Mouse (Mus musculus) kidney, adult 8-10 months (tissue): ENCODE measurements around the gene Slpi.

Experiments used
- DNase-seq, 2 experiments: peaks; one replicate each; pipeline ENCODE4 v3.0.0; 2022

The Slpi gene

DNA sequence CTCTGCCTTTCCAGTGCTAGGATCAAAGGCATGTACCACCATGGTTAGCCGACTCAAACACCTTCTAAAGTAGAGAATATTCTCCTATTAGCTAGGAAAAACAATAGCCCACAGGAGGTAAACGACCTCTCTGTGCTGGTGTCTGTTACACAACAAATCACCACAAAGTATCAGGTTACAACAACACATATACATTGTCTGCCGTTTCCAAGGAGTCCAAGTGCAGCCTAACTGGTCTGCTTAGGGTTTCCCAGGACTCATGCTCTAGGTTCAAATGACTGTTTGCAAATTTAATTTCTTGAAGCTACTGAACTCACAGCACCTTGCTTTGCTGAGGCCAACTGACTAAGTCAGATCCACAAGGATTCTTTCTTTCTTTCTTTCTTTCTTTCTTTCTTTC is 30.6 kb upstream of the Slpi start:
- DNase-seq = no peak

- DNase-seq = peak; percentile 56 to 79
Observed at GRCm38 (mm10) chr2:164418308-164418875, 29.5 kb upstream of the Slpi start.

GRCm38 (mm10) chr2:164417198-164417597 is 28.3 kb upstream of the Slpi start:
- no peak for DNase-seq

DNA sequence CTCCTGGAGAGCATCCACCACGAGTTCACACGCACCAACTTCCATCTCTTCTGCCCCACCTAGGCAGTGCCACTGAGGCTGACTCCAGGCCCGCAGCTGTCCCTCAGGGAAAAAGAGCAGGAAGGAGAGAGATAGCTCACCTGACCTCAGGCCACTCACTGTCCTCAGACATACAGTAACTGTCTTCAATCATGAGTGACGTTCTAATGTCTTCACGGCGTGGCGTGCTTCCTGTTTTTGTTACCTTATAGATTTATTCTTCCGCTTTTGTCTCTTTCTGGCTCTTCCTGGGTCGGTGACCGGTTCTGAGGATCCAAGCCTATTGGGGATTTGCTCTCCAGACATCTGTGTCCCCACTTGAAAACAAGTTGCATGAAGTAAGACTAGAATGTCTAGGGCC is 25.7 kb upstream of the Slpi start:
- no peak for DNase-seq

DNA sequence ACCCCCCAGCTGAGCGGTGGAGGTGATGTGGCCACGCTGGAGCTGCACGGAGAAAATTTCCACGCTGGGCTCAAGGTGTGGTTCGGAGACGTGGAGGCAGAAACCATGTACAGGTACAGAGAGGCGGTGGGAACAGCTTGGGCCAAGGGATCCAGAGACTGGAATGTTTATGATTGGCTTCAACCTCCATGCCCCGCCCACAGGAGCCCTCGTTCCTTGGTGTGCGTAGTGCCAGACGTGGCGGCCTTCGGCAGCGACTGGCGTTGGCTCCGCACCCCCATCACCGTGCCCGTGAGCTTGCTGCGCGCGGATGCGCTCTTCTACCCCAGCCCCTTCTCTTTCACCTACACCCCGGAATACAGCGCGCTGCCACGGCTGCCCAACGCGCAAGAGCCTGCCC is 25.3 kb upstream of the Slpi start:
- DNase-seq = no peak

DNA sequence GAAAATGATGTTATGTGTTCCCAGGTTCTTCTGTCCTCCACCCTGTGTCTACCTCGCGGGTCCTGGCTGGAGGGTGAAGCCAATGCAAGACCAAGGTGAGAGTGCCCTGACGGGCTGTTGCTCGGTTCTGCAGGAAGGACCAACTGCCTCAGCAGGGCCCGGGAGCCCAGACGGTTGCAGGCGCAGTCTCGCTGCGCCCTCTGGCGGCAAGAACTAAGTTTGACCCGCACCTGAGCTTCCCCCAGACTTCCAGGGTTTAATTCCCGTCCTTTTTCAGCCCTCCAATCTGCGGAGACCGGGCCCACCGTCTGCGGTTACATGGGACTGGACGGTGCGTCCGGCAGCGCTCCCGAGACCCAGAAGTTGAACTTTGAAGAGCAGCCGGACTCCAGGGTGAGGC is 18.8 kb upstream of the Slpi start:
- peak; percentile 48 to 69 for DNase-seq

GRCm38 (mm10) chr2:164405519-164405918 is 16.6 kb upstream of the Slpi start:
- DNase-seq = no peak

GRCm38 (mm10) chr2:164405060-164405459 is 16.2 kb upstream of the Slpi start, which contains the start of gene Matn4:
TSS of gene Matn4 (minus strand) at chr2:164405160.
- DNase-seq = no peak

DNA sequence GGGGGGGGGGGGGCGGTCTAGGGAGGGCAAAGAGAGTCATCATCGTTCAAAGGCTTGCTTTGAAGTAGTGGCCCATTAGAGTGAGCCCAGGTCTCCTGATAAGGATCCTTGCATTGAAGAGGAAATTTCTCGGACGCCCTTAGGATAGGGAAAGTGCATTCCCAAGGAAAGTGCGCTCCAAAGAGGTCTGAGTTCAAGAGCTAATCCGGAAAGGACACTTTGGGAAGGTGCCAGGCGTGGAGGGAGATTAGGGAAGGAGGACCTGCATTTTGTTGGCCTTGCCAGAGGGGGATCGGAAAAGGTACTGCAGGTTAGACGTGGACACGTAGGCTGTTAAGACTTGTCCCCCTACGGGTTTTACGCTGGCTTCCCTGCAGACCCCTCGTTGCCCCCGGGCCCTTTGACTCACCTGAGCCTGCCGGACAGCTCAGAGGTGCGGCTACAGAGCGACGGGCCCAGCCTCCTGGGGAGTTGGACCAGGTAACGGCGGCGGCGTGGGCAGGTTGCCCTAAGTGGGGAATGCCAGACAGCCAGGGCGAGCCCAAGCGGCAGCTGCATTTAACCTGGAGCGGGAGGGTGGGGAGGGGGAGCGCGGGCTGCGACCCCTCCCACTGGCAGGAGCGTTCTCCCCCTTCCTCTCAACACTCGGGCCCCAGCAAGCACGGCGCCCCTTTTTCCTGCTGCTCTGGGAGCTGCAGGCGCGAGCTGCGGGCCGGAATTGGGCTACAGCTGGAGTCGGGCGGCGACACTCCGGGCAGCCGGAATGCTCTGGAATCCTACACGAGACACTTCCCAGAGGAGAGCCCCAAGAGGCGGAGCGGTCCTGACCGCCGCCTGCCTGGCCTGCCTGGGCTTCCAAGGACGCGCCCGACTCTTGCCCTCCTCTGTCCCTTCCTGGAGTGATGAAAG is 15.4 kb upstream of the Slpi start:
- peak in 1 of 2 experiments; percentile 45 for DNase-seq

DNA sequence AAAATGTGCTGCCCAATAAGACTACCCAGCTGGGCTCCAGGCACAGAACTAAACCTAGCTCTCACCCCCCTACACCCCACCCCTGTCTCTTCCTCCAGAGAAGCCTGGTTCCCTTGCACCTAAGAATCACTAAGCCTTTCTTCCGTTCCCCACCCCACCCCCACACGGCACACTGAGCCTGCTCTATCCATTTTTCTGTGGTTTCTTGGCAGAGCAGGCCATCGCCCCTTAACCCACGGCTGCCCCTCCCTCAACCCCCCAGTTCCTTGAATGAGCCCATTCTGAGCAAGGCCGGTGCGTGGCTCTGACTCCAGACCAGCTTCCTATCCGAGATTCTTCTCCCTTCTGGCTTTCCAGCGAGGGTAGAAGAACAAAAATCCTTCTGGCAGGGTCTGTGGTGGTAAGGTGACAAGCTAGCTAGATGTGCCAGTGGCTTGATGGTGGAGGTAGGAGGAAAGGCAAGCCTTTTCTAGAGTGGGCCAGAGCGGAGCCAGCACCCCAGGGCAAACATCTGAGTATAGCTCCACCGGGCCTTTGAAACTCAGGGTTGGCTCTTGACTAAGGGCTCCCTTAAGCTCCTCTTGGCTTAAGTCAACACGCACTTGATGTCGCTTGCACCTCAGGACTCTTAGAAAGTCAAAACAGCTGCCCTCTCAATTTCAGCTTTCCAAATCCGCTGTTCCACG is 14.6 kb upstream of the Slpi start:
- no peak for DNase-seq

DNA sequence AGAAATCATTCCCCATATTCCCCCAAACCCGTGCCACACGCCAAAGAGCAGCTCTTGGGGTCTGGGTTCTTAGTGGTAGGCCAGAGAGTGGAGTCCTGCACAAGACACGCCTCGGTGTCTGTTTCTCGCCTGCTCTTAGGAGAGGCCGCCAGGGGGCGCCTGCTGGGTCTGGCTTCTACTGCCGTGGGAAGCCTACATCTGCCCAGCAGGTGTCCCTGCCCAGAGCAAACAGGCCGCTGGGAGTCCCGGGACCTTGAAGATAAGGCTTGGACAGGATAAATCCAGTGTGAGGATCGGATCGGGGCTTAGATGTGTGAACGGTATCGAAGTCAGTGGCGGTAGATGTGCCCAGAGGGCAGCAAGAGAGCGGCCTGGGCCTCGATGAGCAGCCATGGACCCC is 14.0 kb upstream of the Slpi start, which contains the start of gene Rbpjl:
Gene Rbpjl (plus strand): TSS at position 236 of the 400 bp plus-strand sequence.
- peak; percentile 68 to 84 for DNase-seq

DNA sequence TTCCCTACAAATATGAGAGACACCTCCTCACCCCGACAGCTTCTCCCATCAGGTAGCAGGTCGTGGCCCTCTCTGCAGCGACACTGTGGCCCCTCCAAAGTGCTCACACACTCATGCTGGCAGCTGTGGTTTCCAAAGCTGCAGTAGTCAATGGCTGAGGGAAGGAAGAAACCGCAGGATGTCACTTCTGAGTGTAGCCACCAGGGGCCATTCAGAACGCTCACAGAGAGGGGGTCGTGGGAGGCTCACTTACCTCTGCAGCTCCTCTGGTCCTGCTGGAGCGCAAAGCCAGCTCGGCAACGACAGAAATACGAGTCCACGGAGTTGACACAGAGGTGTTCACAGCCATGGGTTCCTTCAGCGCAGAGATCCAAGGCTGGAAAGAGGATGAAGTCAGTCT is 8.0 kb upstream of the Slpi start:
- DNase-seq = no peak

GRCm38 (mm10) chr2:164396076-164396475 is 7.2 kb upstream of the Slpi start:
- DNase-seq = no peak

- DNase-seq = no peak
Observed at GRCm38 (mm10) chr2:164393126-164393525, 4.2 kb upstream of the Slpi start.

DNA sequence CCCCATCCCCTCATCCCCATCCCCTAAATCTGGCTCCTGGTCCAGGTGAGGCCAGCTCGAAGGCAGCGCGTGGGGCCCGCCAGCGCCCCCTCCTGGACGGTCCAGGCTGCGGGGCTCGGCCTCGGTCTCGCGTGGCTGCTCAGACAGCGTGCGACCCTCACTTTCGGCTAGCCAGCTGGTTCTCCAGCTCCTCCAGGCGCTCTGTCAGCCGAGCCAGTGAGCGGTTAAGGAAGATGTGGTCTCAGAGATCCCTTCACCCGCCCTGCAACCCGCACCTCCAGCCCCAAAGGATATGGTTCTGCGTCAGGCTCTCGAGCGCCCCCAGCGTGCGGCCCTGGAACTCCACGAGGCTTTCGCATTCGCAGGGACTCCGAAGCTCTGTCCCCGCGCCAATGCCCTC is 604 bp upstream of the Slpi start:
- peak; percentile 61 to 81 for DNase-seq

DNA sequence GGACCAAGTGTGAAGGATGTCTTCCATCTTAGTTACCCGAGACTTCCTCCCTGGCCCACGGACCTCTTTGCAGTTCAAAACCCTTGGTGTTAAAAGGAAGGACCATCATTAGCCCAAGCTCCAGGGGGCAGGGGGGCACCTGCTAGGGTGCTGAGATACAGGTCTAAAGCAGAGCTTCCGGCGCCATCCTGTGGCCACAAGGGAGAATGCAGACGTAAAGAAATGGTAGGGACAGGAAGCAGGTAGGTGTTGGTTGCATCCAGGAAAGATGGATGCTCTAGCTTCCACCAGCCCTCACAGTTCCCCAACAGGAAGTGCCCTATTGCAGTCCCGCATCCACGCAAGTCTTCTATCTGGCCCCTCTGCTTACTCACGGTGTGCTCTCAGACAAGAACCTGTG is 1.9 kb downstream of the Slpi start:
- DNase-seq = peak in 1 of 2 experiments; percentile 39

DNA sequence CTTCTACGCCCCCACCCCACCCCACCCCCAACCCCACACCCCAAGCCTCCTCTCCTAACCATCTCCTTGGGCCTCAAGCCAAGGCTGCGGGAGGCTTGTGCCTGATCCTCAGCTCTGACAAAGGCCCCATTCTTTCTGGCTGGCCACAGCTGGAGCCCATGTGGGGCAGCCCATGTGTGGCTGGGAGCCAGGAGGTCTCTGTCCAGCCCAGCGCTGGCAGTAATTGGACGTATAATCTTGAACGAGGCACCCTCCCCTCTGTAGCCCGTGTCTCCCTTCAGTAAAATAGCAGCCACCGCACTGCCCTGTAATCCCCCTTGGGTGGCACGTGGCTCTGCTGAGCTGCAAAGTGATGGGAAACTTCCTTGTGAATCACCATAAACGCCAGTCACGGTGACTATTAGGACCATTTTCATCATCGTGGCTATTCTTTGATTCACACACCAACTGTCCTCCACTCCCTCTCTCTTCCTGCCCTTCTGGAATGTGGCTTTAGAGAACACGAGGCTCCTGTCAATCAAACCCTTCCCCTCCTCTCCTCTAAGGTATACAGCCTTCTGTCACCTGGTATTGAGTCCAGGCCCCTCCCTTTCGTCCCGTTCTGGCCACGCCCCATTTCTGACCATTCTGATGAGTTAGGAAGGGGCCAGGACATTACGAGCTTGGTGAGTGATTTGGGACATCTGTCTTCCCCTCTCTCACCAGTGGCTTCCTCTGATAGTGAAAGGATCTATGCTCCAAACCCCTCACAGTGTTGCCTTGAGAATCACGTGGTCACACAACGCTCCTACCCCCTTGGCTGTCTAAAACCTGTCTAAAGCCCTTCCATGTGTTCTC is 2.8 kb downstream of the Slpi start:
- no peak for DNase-seq

DNA sequence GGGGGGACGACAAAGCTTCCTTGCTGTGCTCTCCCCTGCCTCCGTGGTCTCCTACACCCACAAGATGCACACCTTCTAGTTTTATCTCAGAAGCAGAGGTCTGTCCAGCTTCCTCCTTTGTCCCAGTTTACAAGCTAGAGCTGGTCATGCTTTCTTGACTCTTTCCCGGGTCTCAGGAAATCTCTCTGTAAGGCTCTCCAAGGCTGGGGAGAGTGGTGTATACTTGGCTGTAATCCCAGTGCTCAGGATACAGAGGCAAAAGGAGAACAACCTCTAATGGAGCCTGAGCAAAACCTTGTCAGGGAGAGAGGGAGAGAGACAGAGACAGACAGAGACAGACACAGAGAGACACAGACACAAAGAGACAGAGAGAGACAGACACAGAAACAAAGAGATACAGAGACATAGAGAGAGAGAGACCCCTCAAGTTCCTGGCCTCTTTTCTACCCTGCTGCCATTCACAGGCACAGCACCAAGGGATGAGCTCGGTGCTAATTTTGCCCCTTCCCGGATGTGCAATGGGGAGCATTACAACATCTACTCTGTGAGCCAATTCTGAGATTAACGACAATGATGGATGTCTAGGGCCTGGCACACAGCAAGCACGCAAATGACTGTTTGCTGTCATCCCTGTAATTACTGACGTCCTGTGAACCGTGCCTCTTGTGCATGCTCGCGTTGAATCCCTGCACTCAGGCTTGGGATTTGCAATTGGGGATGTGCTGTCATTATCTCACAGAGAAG is 5.1 kb downstream of the Slpi start:
- no peak for DNase-seq

GRCm38 (mm10) chr2:164382971-164383370 is 5.9 kb downstream of the Slpi start:
- no peak for DNase-seq

- DNase-seq = no peak
Observed at GRCm38 (mm10) chr2:164381726-164382125, 7.2 kb downstream of the Slpi start.

DNA sequence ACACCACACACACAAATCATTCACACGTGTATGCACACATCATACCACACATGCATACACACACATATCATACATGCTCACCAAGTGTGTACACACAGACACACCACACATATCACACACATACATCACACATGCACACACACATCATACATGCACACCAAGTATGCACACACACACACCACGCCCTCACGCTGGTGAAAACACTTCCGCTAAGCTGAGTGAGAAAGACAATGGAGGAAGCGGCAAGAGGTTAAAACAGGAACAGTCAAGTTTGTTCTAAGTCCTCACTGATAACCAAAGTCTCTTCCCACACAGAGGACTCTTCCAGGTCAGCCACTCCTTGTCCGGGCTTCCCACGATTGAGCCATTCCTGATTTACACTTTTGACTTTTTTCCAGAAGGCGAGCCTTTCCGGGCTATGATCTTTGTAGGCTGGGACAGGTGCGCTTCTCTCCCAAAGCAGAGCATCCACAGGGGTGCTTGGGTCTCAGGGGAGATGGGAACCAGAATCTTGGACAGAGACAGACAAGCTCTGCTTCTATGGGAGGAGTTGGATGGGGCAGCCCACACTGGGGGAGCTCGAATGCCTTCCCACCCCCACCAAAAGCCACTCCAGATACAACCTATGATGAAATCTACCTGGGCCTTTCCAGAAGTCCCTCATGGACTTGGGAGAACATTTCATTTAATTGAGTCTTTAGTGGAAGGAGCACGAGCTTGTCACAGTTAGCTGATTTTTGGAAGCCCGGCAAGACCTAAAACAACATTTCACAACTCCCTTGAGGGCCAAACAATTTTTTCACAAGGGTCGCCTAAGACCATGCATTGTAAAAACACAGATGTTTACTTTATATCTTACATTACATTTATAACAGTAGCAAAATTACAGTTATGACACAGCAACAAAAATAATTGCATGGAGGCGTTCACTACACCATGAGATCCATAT is 11.1 kb downstream of the Slpi start:
- no peak for DNase-seq
